25 mouse cellular contexts compared by ENCODE assay signal in the genomic region with DNA sequence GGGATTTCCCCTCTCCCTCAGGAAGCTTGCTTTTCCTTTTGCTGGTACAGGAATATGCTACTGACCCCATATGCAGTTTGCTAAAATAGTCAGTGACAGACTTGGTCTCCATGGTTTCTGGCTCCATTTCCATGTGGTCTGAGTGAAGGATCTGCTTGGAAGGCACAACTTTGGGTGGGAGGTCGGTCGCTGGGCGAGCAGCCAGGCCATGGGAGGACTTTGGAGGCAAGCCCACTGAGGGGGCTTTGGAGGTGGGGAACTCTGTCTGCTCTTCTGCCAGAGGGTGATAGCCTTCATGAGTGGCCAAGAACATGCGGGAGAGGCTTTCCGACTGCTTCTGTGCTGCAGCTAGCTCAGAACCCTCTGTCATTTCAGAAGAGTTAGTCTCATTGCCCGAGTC.
A peak's percentile ranks its signal among the peaks of the same experiment; 100 is the strongest.
DNase-seq lines count a peak whose midpoint lies in the region; ATAC-seq and TF ChIP-seq lines count a peak whose summit lies in the region.
"Had no signal": no experiment of that assay in that cellular context is flagged by ENCODE, and none has a peak within 500 bp of the region (broad histone marks: within the 10 kb centered on the region; RNA-seq: fewer than 3 reads in every experiment).

No protein-coding gene starts in this region.

- H3K36me3 ChIP-seq in kidney, adult 2 months (ENCODE audit: control insufficient read depth, insufficient read depth, low read length): no peaks in the 10 kb centered on the region
- no peaks in the 10 kb centered on the region for H3K36me3 ChIP-seq in lung, embryonic 14.5 days (ENCODE audit: insufficient read depth)
- H3K36me3 ChIP-seq: embryonic facial prominence, embryonic 12.5 days; embryonic facial prominence, embryonic 15.5 days; G1E; hindbrain, embryonic 15.5 days had no signal

- no peak overlapping the region for H3K9ac ChIP-seq in lung, embryonic 14.5 days
- H3K9ac ChIP-seq: embryonic facial prominence, embryonic 12.5 days; embryonic facial prominence, embryonic 15.5 days; forebrain, postnatal 0 days; hindbrain, embryonic 15.5 days had no signal

- H3K4me1 ChIP-seq in kidney, adult 2 months (ENCODE audit: control insufficient read depth, insufficient read depth, low read length): no peaks in the 10 kb centered on the region
- no peaks in the 10 kb centered on the region for H3K4me1 ChIP-seq in lung, embryonic 14.5 days (ENCODE audit: insufficient read depth)
- H3K4me1 ChIP-seq: embryonic facial prominence, embryonic 12.5 days; embryonic facial prominence, embryonic 15.5 days; hindbrain, embryonic 15.5 days had no signal

- no peak overlapping the region for H3K4me3 ChIP-seq in kidney, adult 2 months (ENCODE audit: insufficient read depth, low read depth, low read length)
- H3K4me3 ChIP-seq in lung, embryonic 14.5 days (ENCODE audit: low read depth, low read length): no peak overlapping the region
- H3K4me3 ChIP-seq: embryonic facial prominence, embryonic 12.5 days; embryonic facial prominence, embryonic 15.5 days; gastrocnemius, adult 2 months; hindbrain, embryonic 15.5 days had no signal

- TF ChIP-seq CTCF in kidney, adult 2 months (conservative IDR thresholded peaks at IDR 0.05; ENCODE audit: insufficient read depth, insufficient read length, low read depth, low read length): no peak
- no peak for TF ChIP-seq CTCF in lung, embryonic 14.5 days (IDR thresholded peaks at IDR 0.05; ENCODE audit: low read depth)

- 84% methylated on average over 6 of the region's 6 CpGs for WGBS in kidney, adult 2 months
- 75% methylated on average over 6 of the region's 6 CpGs for WGBS in lung, embryonic 14.5 days

- H3K4me2 ChIP-seq in lung, embryonic 14.5 days: no peak overlapping the region
- H3K4me2 ChIP-seq: embryonic facial prominence, embryonic 12.5 days; embryonic facial prominence, embryonic 15.5 days; heart, embryonic 11.5 days; hindbrain, embryonic 15.5 days had no signal

- no peak overlapping the region for H3K27ac ChIP-seq in kidney, adult 2 months (ENCODE audit: insufficient read depth, low read depth, low read length)
- no peak overlapping the region for H3K27ac ChIP-seq in lung, embryonic 14.5 days (ENCODE audit: low read depth)
- H3K27ac ChIP-seq: embryonic facial prominence, embryonic 12.5 days; embryonic facial prominence, embryonic 15.5 days; gastrocnemius, adult 2 months; hindbrain, embryonic 15.5 days had no signal

- no peak for TF ChIP-seq POLR2A in kidney, adult 2 months (IDR thresholded peaks at IDR 0.05; ENCODE audit: low read depth, low read length)

- DNase-seq in cerebellum, postnatal 14 days: peak; percentile 75 to 82
- DNase-seq in cerebellum, adult 11-12 months: no peak
- peak; percentile 4 for DNase-seq in kidney, postnatal 10 days
- DNase-seq in kidney, adult 2 months: no peak
- peak; percentile 46 for DNase-seq in lung, embryonic 14.5 days
- no peak for DNase-seq in lung, postnatal 10 days
- DNase-seq in right cerebral cortex, postnatal 4 days: peak; percentile 4
- DNase-seq in right cerebral cortex, postnatal 14 days: no peak
- DNase-seq: adrenal gland, postnatal 10 days; adrenal gland, postnatal 36 days; B cell, adult 2 months; cerebellum, adult 2 months; cerebellum, adult 9-11 months; forebrain, postnatal 0 days; gastrocnemius, adult 2 months; gastrocnemius, postnatal 14 days; heart, postnatal 36 days had no signal

- no peaks in the 10 kb centered on the region for H3K27me3 ChIP-seq in kidney, adult 2 months (replicated peaks; ENCODE audit: control insufficient read depth, insufficient read depth, low read length)
- H3K27me3 ChIP-seq in lung, embryonic 14.5 days (ENCODE audit: insufficient read depth, low read length): no peaks in the 10 kb centered on the region
- H3K27me3 ChIP-seq: CH12.LX had no signal

- ATAC-seq in lung, embryonic 14.5 days (ENCODE audit: insufficient read depth): peak; percentile 44; the same call in 1 of the 2 replicates
- ATAC-seq: forebrain, embryonic 14.5 days; forebrain, postnatal 0 days; Patski had no signal

- no peaks in the 10 kb centered on the region for H3K9me3 ChIP-seq in lung, embryonic 14.5 days (ENCODE audit: low read depth, low read length)
- H3K9me3 ChIP-seq: embryonic facial prominence, embryonic 12.5 days; embryonic facial prominence, embryonic 15.5 days; G1E; hindbrain, embryonic 15.5 days had no signal

Comparison
In these comparisons a context has a peak if more than half of its experiments do, and no peak if none do; other contexts are left out.
1. DNase-seq: peak in cerebellum, postnatal 14 days (2 of 2), kidney, postnatal 10 days (single experiment), lung, embryonic 14.5 days (single experiment) and right cerebral cortex, postnatal 4 days (single experiment); none in cerebellum, adult 11-12 months (single experiment), kidney, adult 2 months (single experiment), lung, postnatal 10 days (single experiment) and right cerebral cortex, postnatal 14 days (single experiment).